Comparison of ENCODE assay signal across 23 mouse cellular contexts in the genomic region with DNA sequence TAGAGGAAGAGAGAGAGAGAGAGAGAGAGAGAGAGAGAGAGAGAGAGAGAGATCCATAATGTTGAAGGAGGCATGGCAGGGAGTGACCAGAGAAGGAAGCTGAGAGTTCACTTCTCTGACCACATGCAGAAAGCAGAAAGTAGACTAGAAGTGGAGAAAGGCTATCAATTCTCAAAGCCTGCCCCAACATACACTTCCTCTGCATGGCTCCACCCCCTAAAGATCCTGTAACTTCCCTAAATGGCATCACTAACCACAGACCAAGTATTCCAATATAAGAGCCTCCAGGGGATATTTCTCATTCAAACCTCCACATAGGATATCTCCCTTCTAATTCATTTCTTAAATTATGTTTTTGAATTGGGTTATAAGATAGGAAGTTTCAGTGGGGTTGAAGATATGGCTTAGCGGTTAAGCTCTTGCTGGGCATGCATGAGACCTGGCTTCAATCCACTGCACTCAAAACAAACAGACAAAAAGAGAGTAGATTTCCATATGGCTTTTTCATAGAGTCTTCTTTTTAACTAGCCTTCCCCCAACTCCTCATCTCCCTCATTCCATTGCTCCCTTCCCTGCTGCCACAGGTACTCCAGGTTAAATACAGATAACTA.
DNase-seq lines count a peak whose midpoint lies in the region; ATAC-seq lines count a peak whose summit lies in the region.
"Had no signal": no experiment of that assay in that cellular context is flagged by ENCODE, and none has a peak within 500 bp of the region (broad histone marks: within the 10 kb centered on the region; RNA-seq: fewer than 3 reads in every experiment).

No protein-coding gene starts in this region.

- ATAC-seq in granulocyte monocyte progenitor cell, adult 5-6 weeks (replicated peaks; ENCODE audit: poor library complexity, severe bottlenecking) = peak; percentile 98
- peak; percentile 80 for ATAC-seq in megakaryocyte progenitor cell, adult 5-6 weeks (replicated peaks; ENCODE audit: poor library complexity)
- ATAC-seq: forebrain, embryonic 16.5 days; Patski had no signal

- DNase-seq in 416B (ENCODE audit: low read depth) = peak; percentile 77
- peak; percentile 86 for DNase-seq in MEL-GATA-1-ER (ENCODE audit: extremely low read depth, low read depth)
- no peak for DNase-seq in thymus, postnatal 14 days
- DNase-seq in layer of hippocampus, adult 9-10 months (ENCODE audit: low spot score) = no peak
- no peak for DNase-seq in spleen, postnatal 14 days (ENCODE audit: low spot score in 2 of 2)
- DNase-seq in right cerebral cortex, adult 2 months (ENCODE audit: low spot score in 2 of 2) = no peak
- DNase-seq: adrenal gland, postnatal 10 days; adrenal gland, postnatal 36 days; B cell, adult 2 months; cerebellum, adult 11 months; cerebellum, adult 2 months; cerebellum, adult 9-11 months; cerebellum, postnatal 25 days; embryo, embryonic 11 days; gastrocnemius, adult 2 months; gastrocnemius, postnatal 14 days; heart, adult 18-20 months; heart, postnatal 10 days; heart, postnatal 36 days had no signal

Comparison
In these comparisons a context has a peak if more than half of its experiments do, and no peak if none do; other contexts are left out.
1. DNase-seq: peak in 416B (single experiment) and MEL-GATA-1-ER (single experiment); none in thymus, postnatal 14 days (single experiment), layer of hippocampus, adult 9-10 months (single experiment), spleen, postnatal 14 days (0 of 2) and right cerebral cortex, adult 2 months (0 of 2).